Mouse (Mus musculus): ENCODE data around the gene Gstt4.

- TF ChIP-seq GATA1 (IDR thresholded peaks at IDR 0.05; ENCODE audit: borderline replicate concordance, low read length) (no peak), FLI1 (IDR thresholded peaks at IDR 0.05; ENCODE audit: low read length) (no peak)
Observed at GRCm38 (mm10) chr10:75854096-75854495, 31.8 kb upstream of the Gstt4 start.
